In the genomic region with DNA sequence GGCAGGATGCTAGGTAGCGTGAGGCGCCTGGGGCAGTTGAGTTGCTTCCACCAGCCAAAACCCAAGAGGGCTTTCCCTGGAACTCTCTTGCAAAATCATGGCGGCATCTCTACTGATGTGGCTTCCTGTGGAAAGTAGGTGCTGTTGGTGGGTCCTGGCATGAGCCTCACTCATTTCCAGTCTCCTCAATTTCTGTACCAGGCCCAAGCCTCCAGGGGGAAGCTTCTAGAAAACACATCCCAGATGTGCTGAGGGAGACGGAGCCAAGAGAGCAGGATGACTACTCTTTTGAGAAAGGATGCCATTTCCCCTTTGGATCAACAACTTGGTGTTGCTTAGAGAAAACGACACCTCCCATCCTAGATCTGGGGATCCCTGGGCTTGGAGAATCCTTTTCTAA, we compare ENCODE assay signal across 23 mouse cellular contexts. TPM values are rescaled to one million over a fixed set of nuclear protein-coding genes. Genes with fewer than 3 reads are reported as not detected.
DNase-seq lines count a peak whose midpoint lies in the region; ATAC-seq lines count a peak whose summit lies in the region.
"Had no signal": no experiment of that assay in that cellular context is flagged by ENCODE, and none has a peak within 500 bp of the region (broad histone marks: within the 10 kb centered on the region; RNA-seq: fewer than 3 reads in every experiment).

No protein-coding gene starts in this region.

- no peaks in the 10 kb centered on the region for H3K27me3 ChIP-seq in embryonic facial prominence, embryonic 13.5 days
- H3K27me3 ChIP-seq in embryonic facial prominence, embryonic 10.5 days (replicated peaks; ENCODE audit: low read depth, poor library complexity, severe bottlenecking): 0 out of 2 replicates have a peak, but pooled peaks cover under 1% of the 10 kb centered on the region
- no peaks in the 10 kb centered on the region for H3K27me3 ChIP-seq in embryonic facial prominence, embryonic 15.5 days
- H3K27me3 ChIP-seq: forebrain, embryonic 13.5 days; forebrain, embryonic 15.5 days; Patski had no signal

- no peak overlapping the region for H3K4me2 ChIP-seq in embryonic facial prominence, embryonic 13.5 days
- no peak overlapping the region for H3K4me2 ChIP-seq in embryonic facial prominence, embryonic 15.5 days (replicated peaks)
- H3K4me2 ChIP-seq: forebrain, embryonic 13.5 days; forebrain, embryonic 15.5 days had no signal

- peaks cover 27% of the 10 kb centered on the region for H3K4me1 ChIP-seq in embryonic facial prominence, embryonic 13.5 days
- H3K4me1 ChIP-seq in embryonic facial prominence, embryonic 10.5 days: peaks cover 6% of the 10 kb centered on the region
- H3K4me1 ChIP-seq in embryonic facial prominence, embryonic 15.5 days: peaks cover 28% of the 10 kb centered on the region
- H3K4me1 ChIP-seq: forebrain, embryonic 13.5 days; forebrain, embryonic 15.5 days had no signal

- 73% methylated on average over 5 of the region's 5 CpGs for WGBS in embryonic facial prominence, embryonic 13.5 days
- 89% methylated on average over 5 of the region's 5 CpGs for WGBS in embryonic facial prominence, embryonic 10.5 days
- 67% methylated on average over 5 of the region's 5 CpGs for WGBS in embryonic facial prominence, embryonic 15.5 days

- no peaks in the 10 kb centered on the region for H3K9me3 ChIP-seq in embryonic facial prominence, embryonic 13.5 days
- no peaks in the 10 kb centered on the region; the same call in 1 of the 2 replicates for H3K9me3 ChIP-seq in embryonic facial prominence, embryonic 10.5 days
- no peaks in the 10 kb centered on the region for H3K9me3 ChIP-seq in embryonic facial prominence, embryonic 15.5 days (replicated peaks)
- H3K9me3 ChIP-seq: forebrain, embryonic 13.5 days; forebrain, embryonic 15.5 days had no signal

- DNase-seq in embryonic facial prominence, embryonic 10.5 days (ENCODE audit: low spot score): no peak
- no peak for DNase-seq in kidney, adult 11 months
- no peak for DNase-seq in spleen, adult 18-20 months
- DNase-seq: adrenal gland, adult 8-10 months; adrenal gland, postnatal 14 days; adrenal gland, postnatal 36 days; cerebellum, adult 11-12 months; cerebellum, adult 2 months; cerebellum, adult 9-10 months; cerebellum, postnatal 10 days; cerebellum, postnatal 25 days; forebrain, postnatal 0 days had no signal

- H3K27ac ChIP-seq in embryonic facial prominence, embryonic 13.5 days: 0 out of 2 replicates have a peak overlapping the region, but pooled peaks have one; percentile 11
- no peak overlapping the region for H3K27ac ChIP-seq in embryonic facial prominence, embryonic 10.5 days (replicated peaks)
- no peak overlapping the region for H3K27ac ChIP-seq in embryonic facial prominence, embryonic 15.5 days (replicated peaks)
- H3K27ac ChIP-seq: forebrain, embryonic 13.5 days; forebrain, embryonic 15.5 days had no signal

- no peaks in the 10 kb centered on the region for H3K36me3 ChIP-seq in embryonic facial prominence, embryonic 13.5 days
- H3K36me3 ChIP-seq in embryonic facial prominence, embryonic 10.5 days (replicated peaks): no peaks in the 10 kb centered on the region
- no peaks in the 10 kb centered on the region for H3K36me3 ChIP-seq in embryonic facial prominence, embryonic 15.5 days
- H3K36me3 ChIP-seq: forebrain, embryonic 15.5 days had no signal

- ATAC-seq in embryonic facial prominence, embryonic 13.5 days (ENCODE audit: insufficient number of reproducible peaks, insufficient read depth, low FRiP score, low TSS enrichment, low read depth): no peak
- peak; percentile 60; the same call in 1 of the 2 replicates for ATAC-seq in embryonic facial prominence, embryonic 15.5 days (ENCODE audit: insufficient number of reproducible peaks, low FRiP score, low TSS enrichment, low read depth)
- ATAC-seq: activated CD4-positive, CD25-positive, alpha-beta regulatory T cell, adult 4 months; forebrain, embryonic 13.5 days; forebrain, embryonic 15.5 days; forebrain, postnatal 0 days; Patski had no signal

- H3K9ac ChIP-seq in embryonic facial prominence, embryonic 13.5 days: no peak overlapping the region
- no peak overlapping the region for H3K9ac ChIP-seq in embryonic facial prominence, embryonic 15.5 days
- H3K9ac ChIP-seq: forebrain, embryonic 13.5 days; forebrain, embryonic 15.5 days; forebrain, postnatal 0 days had no signal

- no peak overlapping the region for H3K4me3 ChIP-seq in embryonic facial prominence, embryonic 13.5 days
- no peak overlapping the region for H3K4me3 ChIP-seq in embryonic facial prominence, embryonic 10.5 days
- H3K4me3 ChIP-seq in embryonic facial prominence, embryonic 15.5 days (replicated peaks): no peak overlapping the region
- H3K4me3 ChIP-seq: erythroblast, embryonic 14.5 days; forebrain, embryonic 13.5 days; forebrain, embryonic 15.5 days had no signal

RNA-seq across cellular contexts. Expression of gene 1600014C23Rik, which starts 50.9 kb away (rescaled TPM):
- not detected in 2 replicates for polyA plus RNA-seq in embryonic facial prominence, embryonic 13.5 days (2015; fragmentation: Nextera tagmentation; extraction: Ambion mirVana)
- polyA plus RNA-seq in embryonic facial prominence, embryonic 10.5 days (2016; fragmentation: Nextera tagmentation; extraction: Ambion mirVana): not detected in 2 replicates
- 0.49 TPM in 1 of 2 replicates, not detected in the other for polyA plus RNA-seq in embryonic facial prominence, embryonic 15.5 days (2015; fragmentation: Nextera tagmentation; extraction: Ambion mirVana)
- polyA plus RNA-seq: activated CD4-positive, CD25-positive, alpha-beta regulatory T cell, adult 4 months; C2C12; cortical plate, adult 2 months; embryonic facial prominence, embryonic 11.5 days; embryonic facial prominence, embryonic 14.5 days; erythroblast, embryonic 14.5 days; forebrain, embryonic 15.5 days; forebrain, postnatal 0 days; Patski had no signal
